Mouse (Mus musculus) kidney, embryonic 15.5 days (tissue): ENCODE results near the gene Prss33. TPM values are rescaled to one million over a fixed set of nuclear protein-coding genes. Genes with fewer than 3 reads are reported as not detected.
A peak's percentile ranks its signal among the peaks of the same experiment; 100 is the strongest.

Experiments
- ATAC-seq: fragments of 200-750 bp; cut with Nextera tagmentation; replicated peaks from 2 replicates; pipeline ENCODE4 v1.8.0; 2017; ENCODE audit warnings: moderate TSS enrichment; ENCODE audit not compliant: low FRiP score
- H3K27ac ChIP-seq: fragments of 300-500 bp; sonication (generic); 2 replicates; pipeline ENCODE4 v1.5.1; 2015; ENCODE audit warnings: mild to moderate bottlenecking, inconsistent platforms
- H3K27me3 ChIP-seq: fragments of 300-500 bp; sonication (generic); 2 replicates; pipeline ENCODE4 v1.6.1; 2015; ENCODE audit warnings: inconsistent platforms
- H3K36me3 ChIP-seq: fragments of 300-500 bp; sonication (generic); 2 replicates; pipeline ENCODE4 v1.6.1; 2015; ENCODE audit warnings: inconsistent platforms
- H3K4me1 ChIP-seq: fragments of 300-500 bp; sonication (generic); 2 replicates; pipeline ENCODE4 v1.6.1; 2015; ENCODE audit warnings: inconsistent platforms
- H3K4me2 ChIP-seq: fragments of 300-500 bp; sonication (generic); 2 replicates; pipeline ENCODE4 v1.6.1; 2015; ENCODE audit warnings: moderate library complexity, mild to moderate bottlenecking, inconsistent platforms
- H3K4me3 ChIP-seq: fragments of 300-500 bp; sonication (generic); replicated peaks from 2 replicates; pipeline ENCODE4 v1.5.1; 2015; ENCODE audit warnings: mild to moderate bottlenecking, inconsistent platforms
- H3K9ac ChIP-seq: fragments of 300-500 bp; sonication (generic); 2 replicates; pipeline ENCODE4 v1.6.1; 2015; ENCODE audit warnings: mild to moderate bottlenecking, inconsistent platforms
- H3K9me3 ChIP-seq: fragments of 300-500 bp; sonication (generic); replicated peaks from 2 replicates; pipeline ENCODE4 v1.6.1; 2016; ENCODE audit warnings: inconsistent platforms
- WGBS: fragments of 180-500 bp; shearing (Covaris S2); methylation state at CpG from one replicate; pipeline ENCODE4 v1.1.7; 2015; ENCODE audit warnings: mixed read lengths; 5-methylcytosine and 5-hydroxymethylcytosine counted together
- microRNA-seq: library from miRNA; unstranded; fragments of <30 nt; microRNA quantifications from one replicate; pipeline ENCODE4, GENCODE M21; 2016
- polyA plus RNA-seq: library from polyadenylated mRNA; unstranded; fragments of >200 nt; fragmentation: Nextera tagmentation; extraction: Ambion mirVana; gene quantifications from 2 replicates; pipeline ENCODE4 v1.2.1, GENCODE M21; 2015

Gene Prss33
- polyA plus RNA-seq, 1 experiment from 2014 or later = 0.18 TPM

GRCm38 (mm10) chr17:23795323-23795722 lies 40.5 kb downstream of the Prss33 start:
- Histone ChIP-seq H3K9me3 (no peaks in the 10 kb centered on the region), H3K36me3 (no peaks in the 10 kb centered on the region), H3K27me3 (no peaks in the 10 kb centered on the region), H3K27ac (no peak overlapping the region), H3K4me2 (no peak overlapping the region), H3K9ac (no peak overlapping the region), H3K4me3 (no peak overlapping the region), H3K4me1 (peaks cover 10% of the 10 kb centered on the region)
- no peak for ATAC-seq
- whole genome bisulfite sequencing = 92% methylated on average over 8 of the region's 8 CpGs

GRCm38 (mm10) chr17:23791079-23791357 lies 44.8 kb downstream of the Prss33 start:
- ATAC-seq = peak; percentile 23; the same call in 1 of the 2 replicates
- no peaks in the 10 kb centered on the region for H3K27me3 ChIP-seq
- H3K36me3 ChIP-seq = no peaks in the 10 kb centered on the region
- H3K4me1 ChIP-seq = peaks cover 26% of the 10 kb centered on the region
- no peaks in the 10 kb centered on the region for H3K9me3 ChIP-seq
- peak overlapping the region; percentile 81 for H3K27ac ChIP-seq
- peak overlapping the region; percentile 70 for H3K4me2 ChIP-seq
- peak overlapping the region; percentile 54 for H3K4me3 ChIP-seq
- WGBS = 50% methylated on average over 2 of the region's 2 CpGs
- peak overlapping the region; percentile 72; the same call in 1 of the 2 replicates for H3K9ac ChIP-seq

- 3% methylated on average over 29 of the region's 29 CpGs for WGBS
- H3K27ac ChIP-seq = peak within 1 kb of the TSS; percentile 81
- peak within 1 kb of the TSS; percentile 72 for H3K9ac ChIP-seq
- ATAC-seq = peak; percentile 75
- H3K36me3 ChIP-seq = no peaks in the 10 kb centered on the region
- H3K4me1 ChIP-seq = peaks cover 30% of the 10 kb centered on the region
- no peaks in the 10 kb centered on the region for H3K9me3 ChIP-seq
- H3K4me2 ChIP-seq = peak within 1 kb of the TSS; percentile 70
- no peaks in the 10 kb centered on the region for H3K27me3 ChIP-seq
- H3K4me3 ChIP-seq = peak within 1 kb of the TSS; percentile 54
Measured at GRCm38 (mm10) chr17:23790269-23791078, 45.4 kb downstream of the Prss33 start, which contains the start of gene Srrm2. Gene Srrm2, plus strand, starts transcription at chr17:23790532.

- H3K4me2 ChIP-seq = peak overlapping the region; percentile 70
- peaks cover 31% of the 10 kb centered on the region for H3K4me1 ChIP-seq
- 18% methylated on average over 8 of the region's 8 CpGs for WGBS
- H3K36me3 ChIP-seq = no peaks in the 10 kb centered on the region
- no peaks in the 10 kb centered on the region for H3K27me3 ChIP-seq
- H3K27ac ChIP-seq = 0 out of 2 replicates have a peak overlapping the region, but pooled peaks have one; percentile 81
- peak overlapping the region; percentile 54 for H3K4me3 ChIP-seq
- no peak for ATAC-seq
- peak overlapping the region; percentile 72; the same call in 1 of the 2 replicates for H3K9ac ChIP-seq
- H3K9me3 ChIP-seq = no peaks in the 10 kb centered on the region
Measured at GRCm38 (mm10) chr17:23789749-23790268, 46.0 kb downstream of the Prss33 start.

GRCm38 (mm10) chr17:23788973-23789372 lies 46.9 kb downstream of the Prss33 start:
- no peak overlapping the region for H3K4me3 ChIP-seq
- H3K9me3 ChIP-seq = no peaks in the 10 kb centered on the region
- H3K36me3 ChIP-seq = no peaks in the 10 kb centered on the region
- no peak overlapping the region for H3K4me2 ChIP-seq
- no peak for ATAC-seq
- H3K9ac ChIP-seq = no peak overlapping the region
- peaks cover 31% of the 10 kb centered on the region for H3K4me1 ChIP-seq
- 88% methylated on average over 4 of the region's 4 CpGs for WGBS
- no peaks in the 10 kb centered on the region for H3K27me3 ChIP-seq
- no peak overlapping the region for H3K27ac ChIP-seq

- Histone ChIP-seq H3K27ac (peak overlapping the region; percentile 65), H3K36me3 (no peaks in the 10 kb centered on the region), H3K9me3 (no peaks in the 10 kb centered on the region), H3K27me3 (no peaks in the 10 kb centered on the region), H3K4me2 (peak overlapping the region; percentile 83), H3K9ac (peak overlapping the region; percentile 62; the same call in 1 of the 2 replicates), H3K4me1 (peaks cover 31% of the 10 kb centered on the region), H3K4me3 (peak overlapping the region; percentile 56)
- 11% methylated on average over 13 of the region's 13 CpGs for WGBS
- ATAC-seq = 0 out of 2 replicates have a peak, but pooled peaks have one; percentile 7
Measured at GRCm38 (mm10) chr17:23786510-23786931, 49.3 kb downstream of the Prss33 start.

GRCm38 (mm10) chr17:23785561-23786471 lies 50.0 kb downstream of the Prss33 start, which contains the start of gene Flywch2:
Gene Flywch2, minus strand, starts transcription at chr17:23786081.
- Histone ChIP-seq H3K4me2 (peak within 1 kb of the TSS; percentile 83), H3K36me3 (no peaks in the 10 kb centered on the region), H3K27ac (peak within 1 kb of the TSS; percentile 65), H3K27me3 (no peaks in the 10 kb centered on the region), H3K9me3 (no peaks in the 10 kb centered on the region), H3K9ac (peak within 1 kb of the TSS; percentile 62), H3K4me1 (peaks cover 26% of the 10 kb centered on the region), H3K4me3 (peak within 1 kb of the TSS; percentile 56)
- peak; percentile 77 for ATAC-seq
- 2% methylated on average over 43 of the region's 43 CpGs for WGBS

GRCm38 (mm10) chr17:23783352-23783751 lies 52.5 kb downstream of the Prss33 start:
- Histone ChIP-seq H3K27ac (no peak overlapping the region), H3K4me1 (peaks cover 12% of the 10 kb centered on the region), H3K27me3 (no peaks in the 10 kb centered on the region), H3K4me3 (no peak overlapping the region), H3K4me2 (no peak overlapping the region), H3K9ac (no peak overlapping the region), H3K36me3 (no peaks in the 10 kb centered on the region), H3K9me3 (no peaks in the 10 kb centered on the region)
- ATAC-seq = no peak

Small RNA genes lying within 50 kb of the gene (microRNA-seq; reads per million reads assigned to microRNA genes)
- gene Mir5125 = not detected

Other genes with a start within 250 kb of the Prss33 start
- gene Zfp13, start 236.6 kb downstream of the Prss33 start, polyA plus RNA-seq = 16.3 and 16.5 TPM in 2 replicates
- not detected in 2 replicates for gene Zscan10, start 235.2 kb downstream of the Prss33 start, polyA plus RNA-seq
- 1.1 and 1.3 TPM in 2 replicates for gene Mmp25, start 190.8 kb downstream of the Prss33 start, polyA plus RNA-seq
- 1.3 and 1.5 TPM in 2 replicates for gene Bicdl2, start 175.6 kb downstream of the Prss33 start, polyA plus RNA-seq
- 63.2 and 69.5 TPM in 2 replicates for gene Hcfc1r1, start 162.5 kb downstream of the Prss33 start, polyA plus RNA-seq
- 52.4 and 53.4 TPM in 2 replicates for gene Thoc6, start 162.2 kb downstream of the Prss33 start, polyA plus RNA-seq
- 27.5 and 29.5 TPM in 2 replicates for gene Tnfrsf12a, start 158.6 kb downstream of the Prss33 start, polyA plus RNA-seq
- 189 and 191 TPM in 2 replicates for gene Cldn6, start 156.8 kb downstream of the Prss33 start, polyA plus RNA-seq
- gene Cldn9, start 152.0 kb downstream of the Prss33 start, polyA plus RNA-seq = 51.2 and 53.1 TPM in 2 replicates
- gene 1520401A03Rik, start 113.3 kb downstream of the Prss33 start, polyA plus RNA-seq = 0.14 and 0.88 TPM in 2 replicates
- 48.4 and 56.3 TPM in 2 replicates for gene Pkmyt1, start 109.7 kb downstream of the Prss33 start, polyA plus RNA-seq
- 19.8 and 23.8 TPM in 2 replicates for gene Paqr4, start 95.2 kb downstream of the Prss33 start, polyA plus RNA-seq
- 1.9 and 2.2 TPM in 2 replicates for gene Kremen2, start 90.2 kb downstream of the Prss33 start, polyA plus RNA-seq
- 89.5 and 91.0 TPM in 2 replicates for gene Flywch1, start 64.5 kb downstream of the Prss33 start, polyA plus RNA-seq
- gene Flywch2, start 50.0 kb downstream of the Prss33 start, polyA plus RNA-seq = 35.0 and 37.4 TPM in 2 replicates
- gene Srrm2, start 45.5 kb downstream of the Prss33 start, polyA plus RNA-seq = 496 and 536 TPM in 2 replicates
- 999 and 1,052 TPM in 2 replicates for gene Elob, start 6.9 kb downstream of the Prss33 start, polyA plus RNA-seq
- gene Prss32, start 7.8 kb upstream of the Prss33 start, polyA plus RNA-seq = 1.8 TPM in 1 of 2 replicates, not detected in the other
- 3.2 and 3.3 TPM in 2 replicates for gene Prss41, start 8.1 kb upstream of the Prss33 start, polyA plus RNA-seq
- not detected in 2 replicates for gene Prss21, start 32.0 kb upstream of the Prss33 start, polyA plus RNA-seq
- not detected in 2 replicates for gene Dcpp1, start 44.8 kb upstream of the Prss33 start, polyA plus RNA-seq
- gene Dcpp2, start 44.8 kb upstream of the Prss33 start, polyA plus RNA-seq = not detected in 2 replicates
- not detected in 2 replicates for gene Dcpp3, start 81.4 kb upstream of the Prss33 start, polyA plus RNA-seq
- not detected in 2 replicates for gene Sbp, start 105.6 kb upstream of the Prss33 start, polyA plus RNA-seq
- not detected in 2 replicates for gene Sbpl, start 119.2 kb upstream of the Prss33 start, polyA plus RNA-seq
- 0.18 and 0.23 TPM in 2 replicates for gene Prss30, start 144.5 kb upstream of the Prss33 start, polyA plus RNA-seq
- 0.57 and 1.2 TPM in 2 replicates for gene Prss22, start 162.0 kb upstream of the Prss33 start, polyA plus RNA-seq
- 0.26 and 0.29 TPM in 2 replicates for gene Prss27, start 202.1 kb upstream of the Prss33 start, polyA plus RNA-seq
- 62.8 and 64.1 TPM in 2 replicates for gene Kctd5, start 237.4 kb upstream of the Prss33 start, polyA plus RNA-seq